Mouse (Mus musculus) thymus, postnatal 0 days (tissue): ENCODE data around the gene March10. TPM values are rescaled to one million over a fixed set of nuclear protein-coding genes. Genes with fewer than 3 reads are reported as not detected.

ENCODE experiments used
- DNase-seq: peaks from one replicate; pipeline ENCODE4 v3.0.0-alpha.2; 2015; ENCODE audit warnings: low spot score
- polyA plus RNA-seq: library from polyadenylated mRNA; unstranded; fragments of >200 nt; fragmentation: Nextera tagmentation; extraction: Ambion mirVana; gene quantifications from 2 replicates; pipeline ENCODE4 v1.2.1, GENCODE M21; 2015

The March10 gene
- polyA plus RNA-seq, 1 experiment from 2014 or later = not detected

- DNase-seq = no peak
These were observed 143.4 kb downstream of the March10 start for GRCm38 (mm10) chr11:105312972-105313632.

- no peak for DNase-seq
These were observed 144.1 kb downstream of the March10 start for GRCm38 (mm10) chr11:105312311-105312942.

GRCm38 (mm10) chr11:105311291-105311975 is 145.1 kb downstream of the March10 start:
- DNase-seq = no peak

Other genes with a start within 250 kb of the March10 start
- gene Mrc2, start 164.1 kb downstream of the March10 start, polyA plus RNA-seq = 0.74 and 0.84 TPM in 2 replicates
- 0.96 and 1.1 TPM in 2 replicates for gene Tanc2, start 133.3 kb upstream of the March10 start, polyA plus RNA-seq